17 mouse cellular contexts compared by ENCODE assay signal in genomic region chr11:109106181-109106580, GRCm38 (mm10). TPM values are rescaled to one million over a fixed set of nuclear protein-coding genes. Genes with fewer than 3 reads are reported as not detected.
A peak's percentile ranks its signal among the peaks of the same experiment; 100 is the strongest.
DNase-seq lines count a peak whose midpoint lies in the region; ATAC-seq and TF ChIP-seq lines count a peak whose summit lies in the region.
"Had no signal": no experiment of that assay in that cellular context is flagged by ENCODE, and none has a peak within 500 bp of the region (broad histone marks: within the 10 kb centered on the region; RNA-seq: fewer than 3 reads in every experiment).

No protein-coding gene starts in this region.

- no peak overlapping the region for H3K9ac ChIP-seq in neural tube, embryonic 11.5 days (ENCODE audit: low read length)
- H3K9ac ChIP-seq in intestine, postnatal 0 days (ENCODE audit: low read depth, low read length) = no peak overlapping the region
- no peak overlapping the region for H3K9ac ChIP-seq in neural tube, embryonic 14.5 days (replicated peaks; ENCODE audit: low read depth, low read length)

- 17% methylated on average over 5 of the region's 5 CpGs for WGBS in neural tube, embryonic 11.5 days
- WGBS in intestine, postnatal 0 days = 20% methylated on average over 5 of the region's 5 CpGs
- WGBS in neural tube, embryonic 14.5 days = 18% methylated on average over 5 of the region's 5 CpGs

- peak; percentile 33 for DNase-seq in neural tube, embryonic 11.5 days (ENCODE audit: low spot score)
- DNase-seq in neural tube, embryonic 10.5 days (ENCODE audit: extremely low spot score, low spot score) = no peak
- DNase-seq in left cerebral cortex, postnatal 10 days (ENCODE audit: extremely low spot score in 1 of 2, low spot score in 2 of 2) = no peak
- DNase-seq in gastrocnemius, adult 8-10 months (ENCODE audit: low spot score in 2 of 2) = no peak
- DNase-seq in cerebellum, adult 9-10 months = no peak
- DNase-seq in ovary, postnatal 14 days (ENCODE audit: low spot score) = no peak
- DNase-seq: cerebellum, adult 9-11 months; kidney, adult 8-10 months had no signal

- TF ChIP-seq CTCF in intestine, postnatal 0 days (IDR thresholded peaks at IDR 0.05; ENCODE audit: low read depth) = no peak

- no peaks in the 10 kb centered on the region for H3K27me3 ChIP-seq in neural tube, embryonic 11.5 days (ENCODE audit: control insufficient read depth, insufficient read depth, low read length)
- H3K27me3 ChIP-seq in intestine, postnatal 0 days (replicated peaks; ENCODE audit: control insufficient read depth, insufficient read depth, low read length) = no peaks in the 10 kb centered on the region
- H3K27me3 ChIP-seq in neural tube, embryonic 14.5 days (ENCODE audit: control insufficient read depth, insufficient read depth, low read length) = no peaks in the 10 kb centered on the region

- H3K36me3 ChIP-seq in neural tube, embryonic 11.5 days (ENCODE audit: control insufficient read depth, insufficient read depth, low read length) = no peaks in the 10 kb centered on the region
- H3K36me3 ChIP-seq in intestine, postnatal 0 days (ENCODE audit: control insufficient read depth, insufficient read depth) = no peaks in the 10 kb centered on the region
- no peaks in the 10 kb centered on the region for H3K36me3 ChIP-seq in neural tube, embryonic 14.5 days (ENCODE audit: control insufficient read depth, insufficient read depth, low read length)

- intact Hi-C loops in left cerebral cortex, postnatal 10 days (cut with DNase I) = no loop called here

- peak overlapping the region; percentile 61 for H3K27ac ChIP-seq in neural tube, embryonic 11.5 days (ENCODE audit: low read depth, low read length)
- H3K27ac ChIP-seq in intestine, postnatal 0 days (ENCODE audit: low read depth, low read length) = no peak overlapping the region
- peak overlapping the region; percentile 72 for H3K27ac ChIP-seq in neural tube, embryonic 14.5 days (ENCODE audit: low read depth, low read length)
- H3K27ac ChIP-seq: left cerebral cortex, adult 2 months had no signal

- H3K4me1 ChIP-seq in neural tube, embryonic 11.5 days (ENCODE audit: control insufficient read depth, insufficient read depth, low read length) = peaks cover 39% of the 10 kb centered on the region
- H3K4me1 ChIP-seq in intestine, postnatal 0 days (replicated peaks; ENCODE audit: control insufficient read depth, insufficient read depth, low read length) = no peaks in the 10 kb centered on the region
- peaks cover 19% of the 10 kb centered on the region for H3K4me1 ChIP-seq in neural tube, embryonic 14.5 days (ENCODE audit: control insufficient read depth, insufficient read depth, low read length)

- no peaks in the 10 kb centered on the region for H3K9me3 ChIP-seq in neural tube, embryonic 11.5 days (ENCODE audit: control insufficient read depth, low read length)
- H3K9me3 ChIP-seq in intestine, postnatal 0 days (ENCODE audit: control insufficient read depth) = no peaks in the 10 kb centered on the region
- no peaks in the 10 kb centered on the region for H3K9me3 ChIP-seq in neural tube, embryonic 14.5 days (ENCODE audit: control insufficient read depth, low read length)

- no peak overlapping the region for H3K4me2 ChIP-seq in neural tube, embryonic 11.5 days (ENCODE audit: low read depth)
- H3K4me2 ChIP-seq in intestine, postnatal 0 days (replicated peaks; ENCODE audit: low read depth) = no peak overlapping the region
- no peak overlapping the region for H3K4me2 ChIP-seq in neural tube, embryonic 14.5 days (ENCODE audit: low read depth, low read length)

- no peak overlapping the region for H3K4me3 ChIP-seq in neural tube, embryonic 11.5 days (ENCODE audit: low read depth, low read length)
- no peak overlapping the region for H3K4me3 ChIP-seq in intestine, postnatal 0 days (ENCODE audit: low read depth, low read length)
- H3K4me3 ChIP-seq in neural tube, embryonic 14.5 days (ENCODE audit: low read depth, low read length) = no peak overlapping the region
- H3K4me3 ChIP-seq: left cerebral cortex, adult 2 months had no signal

- ATAC-seq in neural tube, embryonic 11.5 days (ENCODE audit: insufficient read depth, low FRiP score, low TSS enrichment) = no peak
- ATAC-seq in intestine, postnatal 0 days = peak; percentile 67
- no peak for ATAC-seq in neural tube, embryonic 14.5 days (ENCODE audit: low read depth)
- ATAC-seq: activated CD4-positive, CD25-positive, alpha-beta regulatory T cell, adult 4 months; lung, postnatal 0 days had no signal

RNA-seq across cellular contexts. Expression of gene E030025P04Rik, which starts 38.0 kb away (rescaled TPM):
- not detected in 2 replicates for polyA plus RNA-seq in neural tube, embryonic 11.5 days (2014; fragmentation: Nextera tagmentation; extraction: Ambion mirVana)
- polyA plus RNA-seq in intestine, postnatal 0 days (2015; fragmentation: Nextera tagmentation; extraction: Ambion mirVana) = not detected in 2 replicates
- polyA plus RNA-seq in neural tube, embryonic 14.5 days (2014; fragmentation: Nextera tagmentation; extraction: Ambion mirVana) = not detected in 2 replicates
- not detected for total RNA-seq in left cerebral cortex, postnatal 10 days (2021)
- not detected for total RNA-seq in gastrocnemius, adult 8-10 months (2022)
- total RNA-seq: gastrocnemius, postnatal 4 days; left cerebral cortex, adult 2 months; liver, adult 2 months had no signal
- polyA plus RNA-seq: activated CD4-positive, CD25-positive, alpha-beta regulatory T cell, adult 4 months; heart, embryonic 16.5 days; liver, adult 2 months; stomach, embryonic 16.5 days had no signal
